Comparison of ENCODE assay signal across 24 mouse cellular contexts in the genomic region with DNA sequence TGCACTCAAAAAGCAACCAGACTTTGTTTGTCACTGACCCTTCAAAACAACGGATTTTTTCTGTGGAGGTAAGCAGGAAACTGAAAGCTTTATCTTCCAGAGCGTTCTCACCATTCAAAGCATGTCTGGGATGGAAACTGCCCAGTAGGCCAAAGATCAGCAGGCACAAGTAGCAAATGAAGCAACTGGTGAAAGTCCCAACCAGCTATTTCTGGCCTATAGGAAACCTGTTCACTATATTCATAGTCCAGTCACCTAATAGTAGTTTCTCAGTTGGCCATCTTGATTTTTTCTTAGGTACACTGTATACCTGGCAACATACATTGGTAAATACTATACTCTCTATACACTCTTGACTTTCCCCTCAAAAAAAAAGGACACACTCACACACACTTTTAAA. TPM values are rescaled to one million over a fixed set of nuclear protein-coding genes. Genes with fewer than 3 reads are reported as not detected.
DNase-seq lines count a peak whose midpoint lies in the region; ATAC-seq and TF ChIP-seq lines count a peak whose summit lies in the region.
"Had no signal": no experiment of that assay in that cellular context is flagged by ENCODE, and none has a peak within 500 bp of the region (broad histone marks: within the 10 kb centered on the region; RNA-seq: fewer than 3 reads in every experiment).

No protein-coding gene starts in this region.

- no peak overlapping the region for H3K4me3 ChIP-seq in heart, adult 2 months
- no peak overlapping the region for H3K4me3 ChIP-seq in kidney, adult 2 months (ENCODE audit: insufficient read depth, low read depth, low read length)
- no peak overlapping the region for H3K4me3 ChIP-seq in bone marrow macrophage, adult 2 months (ENCODE audit: insufficient read depth, low read length)
- no peak overlapping the region for H3K4me3 ChIP-seq in liver, embryonic 14.5 days (ENCODE audit: insufficient read depth in 1 of 2, low read depth in 2 of 2, low read length in 2 of 2)
- no peak overlapping the region for H3K4me3 ChIP-seq in midbrain, embryonic 16.5 days (ENCODE audit: low read depth, low read length)
- H3K4me3 ChIP-seq: embryonic facial prominence, embryonic 15.5 days; hindbrain, embryonic 15.5 days; limb, embryonic 15.5 days had no signal

- WGBS in heart, adult 2 months = 12% methylated on average over 2 of the region's 2 CpGs
- 34% methylated on average over 2 of the region's 2 CpGs for WGBS in kidney, adult 2 months
- 35% methylated on average over 2 of the region's 2 CpGs for WGBS in liver, embryonic 14.5 days (ENCODE audit: insufficient replicate concordance)
- WGBS in midbrain, embryonic 16.5 days = 84% methylated on average over 2 of the region's 2 CpGs

- H3K36me3 ChIP-seq in heart, adult 2 months (ENCODE audit: control insufficient read depth, insufficient read depth, low read length) = peaks cover 24% of the 10 kb centered on the region
- no peaks in the 10 kb centered on the region for H3K36me3 ChIP-seq in kidney, adult 2 months (ENCODE audit: control insufficient read depth, insufficient read depth, low read length)
- H3K36me3 ChIP-seq in liver, embryonic 14.5 days (replicated peaks; ENCODE audit: control insufficient read depth, insufficient read depth, low read depth) = no peaks in the 10 kb centered on the region
- H3K36me3 ChIP-seq in midbrain, embryonic 16.5 days (ENCODE audit: control insufficient read depth, insufficient read depth, low read length) = no peaks in the 10 kb centered on the region
- H3K36me3 ChIP-seq: embryonic facial prominence, embryonic 15.5 days; hindbrain, embryonic 15.5 days; limb, embryonic 15.5 days had no signal

- intact Hi-C loops in heart, adult 2 months (cut with DNase I) = no loop called here

- H3K9ac ChIP-seq in heart, adult 2 months (ENCODE audit: low read depth, low read length) = no peak overlapping the region
- no peak overlapping the region for H3K9ac ChIP-seq in liver, embryonic 14.5 days (replicated peaks)
- no peak overlapping the region for H3K9ac ChIP-seq in midbrain, embryonic 16.5 days (ENCODE audit: low read depth, low read length)
- H3K9ac ChIP-seq: embryonic facial prominence, embryonic 15.5 days; hindbrain, embryonic 15.5 days; limb, embryonic 15.5 days had no signal

- H3K4me1 ChIP-seq in heart, adult 2 months (ENCODE audit: control insufficient read depth, insufficient read depth, low read length) = peaks cover 8% of the 10 kb centered on the region
- peaks cover 26% of the 10 kb centered on the region for H3K4me1 ChIP-seq in kidney, adult 2 months (ENCODE audit: control insufficient read depth, insufficient read depth, low read length)
- peaks cover 60% of the 10 kb centered on the region for H3K4me1 ChIP-seq in bone marrow macrophage, adult 2 months (ENCODE audit: control insufficient read depth, insufficient read depth, low read length)
- H3K4me1 ChIP-seq in liver, embryonic 14.5 days (replicated peaks; ENCODE audit: control insufficient read depth in 2 of 2, insufficient read depth in 2 of 2, low read length in 1 of 2) = no peaks in the 10 kb centered on the region; a peak in 1 of 4 replicates
- H3K4me1 ChIP-seq in midbrain, embryonic 16.5 days (ENCODE audit: control insufficient read depth, insufficient read depth, low read length) = peaks cover 5% of the 10 kb centered on the region; the same call in 1 of the 2 replicates

- no peak for TF ChIP-seq EP300 in heart, adult 2 months (IDR thresholded peaks at IDR 0.05; ENCODE audit: insufficient read depth, low read depth, low read length)
- no peak for TF ChIP-seq EP300 in liver, embryonic 14.5 days (IDR thresholded peaks at IDR 0.05; ENCODE audit: low read depth)

- peak overlapping the region; percentile 41; the same call in 1 of the 2 replicates for H3K4me2 ChIP-seq in liver, embryonic 14.5 days (ENCODE audit: low read depth)
- no peak overlapping the region for H3K4me2 ChIP-seq in midbrain, embryonic 16.5 days (ENCODE audit: low read length)
- H3K4me2 ChIP-seq: embryonic facial prominence, embryonic 15.5 days; hindbrain, embryonic 15.5 days; limb, embryonic 15.5 days; midbrain, embryonic 11.5 days had no signal

- ATAC-seq in liver, embryonic 14.5 days (ENCODE audit: insufficient read depth) = no peak
- ATAC-seq in midbrain, embryonic 16.5 days = no peak

- no peaks in the 10 kb centered on the region for H3K9me3 ChIP-seq in liver, embryonic 14.5 days (ENCODE audit: control insufficient read depth, low read length)
- no peaks in the 10 kb centered on the region for H3K9me3 ChIP-seq in midbrain, embryonic 16.5 days (replicated peaks; ENCODE audit: control insufficient read depth, low read length, poor library complexity, severe bottlenecking)
- H3K9me3 ChIP-seq: embryonic facial prominence, embryonic 15.5 days; hindbrain, embryonic 15.5 days; limb, embryonic 15.5 days had no signal

- no peaks in the 10 kb centered on the region; the same call in 1 of the 2 replicates for H3K79me2 ChIP-seq in heart, adult 2 months (replicated peaks; ENCODE audit: control insufficient read depth, insufficient read depth, low read length)

- peak overlapping the region; percentile 73 for H3K27ac ChIP-seq in heart, adult 2 months
- H3K27ac ChIP-seq in kidney, adult 2 months (ENCODE audit: insufficient read depth, low read depth, low read length) = peak overlapping the region; percentile 68
- H3K27ac ChIP-seq in bone marrow macrophage, adult 2 months (ENCODE audit: insufficient read depth, low read depth, low read length) = peak overlapping the region; percentile 57
- H3K27ac ChIP-seq in liver, embryonic 14.5 days = no peak overlapping the region
- no peak overlapping the region for H3K27ac ChIP-seq in midbrain, embryonic 16.5 days (ENCODE audit: low read length)
- H3K27ac ChIP-seq: embryonic facial prominence, embryonic 15.5 days; hindbrain, embryonic 15.5 days; limb, embryonic 15.5 days had no signal

- H3K27me3 ChIP-seq in heart, adult 2 months (ENCODE audit: control insufficient read depth, insufficient read depth, low read length) = 0 out of 2 replicates have a peak, but pooled peaks cover 2% of the 10 kb centered on the region
- H3K27me3 ChIP-seq in kidney, adult 2 months (replicated peaks; ENCODE audit: control insufficient read depth, insufficient read depth, low read length) = no peaks in the 10 kb centered on the region
- no peaks in the 10 kb centered on the region for H3K27me3 ChIP-seq in liver, embryonic 14.5 days (ENCODE audit: control insufficient read depth, insufficient read depth, low read length)
- no peaks in the 10 kb centered on the region for H3K27me3 ChIP-seq in midbrain, embryonic 16.5 days (ENCODE audit: control insufficient read depth, insufficient read depth, low read depth, low read length)
- H3K27me3 ChIP-seq: embryonic facial prominence, embryonic 15.5 days; hindbrain, embryonic 15.5 days; limb, embryonic 15.5 days had no signal

- peak in 1 of 2 experiments; percentile 40 for DNase-seq in heart, adult 2 months
- DNase-seq in heart, adult 9 months (ENCODE audit: low spot score in 2 of 2) = no peak
- peak; percentile 70 for DNase-seq in kidney, adult 2 months
- no peak for DNase-seq in kidney, postnatal 14 days
- no peak for DNase-seq in liver, embryonic 14.5 days (ENCODE audit: low read depth in 3 of 3, low spot score in 3 of 3)
- DNase-seq in lung, postnatal 4 days = no peak
- DNase-seq: cerebellum, adult 2 months; lung, postnatal 36 days; thymus, postnatal 14 days had no signal

- no peak for TF ChIP-seq POLR2A in heart, adult 2 months (IDR thresholded peaks at IDR 0.05; ENCODE audit: insufficient read depth, low read depth, low read length)
- no peak for TF ChIP-seq POLR2A in kidney, adult 2 months (IDR thresholded peaks at IDR 0.05; ENCODE audit: low read depth, low read length)
- no peak for TF ChIP-seq POLR2A in bone marrow macrophage, adult 2 months (IDR thresholded peaks at IDR 0.05; ENCODE audit: borderline replicate concordance, low read depth, low read length)

- no peak for TF ChIP-seq CTCF in heart, adult 2 months (IDR thresholded peaks at IDR 0.05)
- TF ChIP-seq CTCF in kidney, adult 2 months (conservative IDR thresholded peaks at IDR 0.05; ENCODE audit: insufficient read depth, insufficient read length, low read depth, low read length) = no peak
- TF ChIP-seq CTCF in bone marrow macrophage, adult 2 months (IDR thresholded peaks at IDR 0.05; ENCODE audit: low read depth, low read length) = no peak
- no peak for TF ChIP-seq CTCF in liver, embryonic 14.5 days (IDR thresholded peaks at IDR 0.05; ENCODE audit: low read depth)

RNA-seq across cellular contexts. Expression of a gene that starts 13.2 kb away (rescaled TPM):
- total RNA-seq in heart, adult 2 months (2021) = 10 to 100 TPM; 58.4 to 62.5 TPM
- 13.8 and 38.2 TPM in 2 replicates for polyA plus RNA-seq in heart, adult 2 months (2012; rRNA removed)
- polyA plus RNA-seq in kidney, adult 2 months (2012; rRNA removed) = 11.0 and 11.4 TPM in 2 replicates
- polyA plus RNA-seq in bone marrow macrophage, adult 2 months (2012; ENCODE audit: insufficient read depth, insufficient read length, missing spikeins) = 0.66 and 0.69 TPM in 2 replicates
- 1.9 and 2.8 TPM in 2 replicates for polyA plus RNA-seq in liver, embryonic 14.5 days (2012; rRNA removed)
- 3.2 and 3.9 TPM in 2 replicates for polyA plus RNA-seq in liver, embryonic 14.5 days (2014; fragmentation: Nextera tagmentation; extraction: Ambion mirVana)
- 15.2 and 15.4 TPM in 2 replicates for polyA plus RNA-seq in midbrain, embryonic 16.5 days (2015; fragmentation: Nextera tagmentation; extraction: Ambion mirVana)

RNA-seq across cellular contexts. Expression of a gene that starts 32.7 kb away (rescaled TPM):
- total RNA-seq in heart, adult 2 months (2021) = not detected
- not detected in 2 replicates for polyA plus RNA-seq in heart, adult 2 months (2012; rRNA removed)
- not detected in 2 replicates for polyA plus RNA-seq in kidney, adult 2 months (2012; rRNA removed)
- polyA plus RNA-seq in bone marrow macrophage, adult 2 months (2012; ENCODE audit: insufficient read depth, insufficient read length, missing spikeins) = not detected in 2 replicates
- polyA plus RNA-seq in liver, embryonic 14.5 days (2012; rRNA removed) = not detected in 2 replicates
- not detected in 2 replicates for polyA plus RNA-seq in liver, embryonic 14.5 days (2014; fragmentation: Nextera tagmentation; extraction: Ambion mirVana)
- polyA plus RNA-seq in midbrain, embryonic 16.5 days (2015; fragmentation: Nextera tagmentation; extraction: Ambion mirVana) = not detected in 2 replicates
- total RNA-seq: adrenal gland, adult 18-20 months; ES-E14; heart, adult 18-20 months; left cerebral cortex, postnatal 10 days had no signal
- polyA plus RNA-seq: C2C12; cerebellum, adult 2 months; cortical plate, adult 2 months; embryonic facial prominence, embryonic 15.5 days; forebrain, embryonic 11.5 days; hindbrain, embryonic 15.5 days; limb, embryonic 15.5 days; midbrain, embryonic 11.5 days; spleen, adult 2 months; stomach, embryonic 16.5 days had no signal

Comparison
In these comparisons a context has a peak if more than half of its experiments do, and no peak if none do; other contexts are left out.
1. H3K27ac ChIP-seq: peak in heart, adult 2 months (single experiment), kidney, adult 2 months (single experiment) and bone marrow macrophage, adult 2 months (single experiment); none in liver, embryonic 14.5 days (single experiment) and midbrain, embryonic 16.5 days (single experiment).